Mouse (Mus musculus) embryonic fibroblast, embryonic 13.5 days (primary cell): ENCODE results near the gene Sync.

ENCODE experiments used
- CTCF ChIP-seq: IDR thresholded peaks from 2 replicates; pipeline ENCODE4 v1.5.1; 2011; ENCODE audit warnings: mild to moderate bottlenecking, control low read depth, low read length, moderate library complexity, borderline replicate concordance; ENCODE audit not compliant: insufficient read depth
- POLR2A ChIP-seq: IDR thresholded peaks from 2 replicates; pipeline ENCODE4 v1.6.1; 2011; ENCODE audit warnings: low read depth, mild to moderate bottlenecking, control low read depth, low read length, moderate library complexity

DNA sequence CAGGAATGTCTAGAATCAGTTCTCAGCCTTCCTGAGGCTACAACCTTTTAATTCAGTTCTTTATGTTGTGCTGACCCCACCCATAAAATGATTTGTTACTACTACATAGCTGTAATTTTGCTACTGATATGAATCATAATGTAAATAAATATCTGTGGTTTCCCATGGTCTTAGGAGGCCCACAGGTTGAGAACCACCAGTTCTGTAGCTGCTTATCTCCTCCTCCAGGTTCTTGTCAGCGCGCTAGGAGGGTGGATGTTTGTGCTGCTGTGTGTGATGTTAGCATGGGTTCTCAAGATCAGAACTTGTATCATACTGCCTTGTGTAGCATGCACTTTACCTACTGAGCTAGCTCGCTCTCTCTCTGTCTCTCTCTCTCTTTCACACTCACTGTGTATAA, 52.3 kb downstream of the Sync start:
- TF ChIP-seq CTCF (no peak), POLR2A (no peak)
